Mouse (Mus musculus) C2C12 (cell line): Measurements from ENCODE around the gene Dctn3.
"Not testable (repeated sequence)": the region's sequence is repeated elsewhere in the genome, so short reads cannot be mapped to it uniquely, and the experiment has no call there.

Source experiments
- MYOD1 ChIP-seq: IDR thresholded peaks from one replicate; pipeline ENCODE4 v1.6.1; 2011; ENCODE audit warnings: low read depth; ENCODE audit not compliant: control insufficient read depth, insufficient read length
- USF1 ChIP-seq: IDR thresholded peaks from one replicate; pipeline ENCODE4 v1.6.1; 2011; ENCODE audit warnings: low read depth, mild to moderate bottlenecking, control low read depth, moderate library complexity

- not testable (repeated sequence) for TF ChIP-seq MYOD1, USF1
These were observed 22.7 kb downstream of the Dctn3 start for GRCm38 (mm10) chr4:41700224-41700623.
